Mouse (Mus musculus): Measurements from ENCODE around the gene Dnase1l3.
A peak's percentile ranks its signal among the peaks of the same experiment; 100 is the strongest.

Dnase1l3 gene

GRCm38 (mm10) chr14:7994271-7994767 is at the start of gene Dnase1l3:
Gene Dnase1l3, minus strand, starts transcription at chr14:7994573.
- DNase-seq (ENCODE audit: low spot score in 2 of 2), result peak in 1 of 2 experiments; percentile 20

DNA sequence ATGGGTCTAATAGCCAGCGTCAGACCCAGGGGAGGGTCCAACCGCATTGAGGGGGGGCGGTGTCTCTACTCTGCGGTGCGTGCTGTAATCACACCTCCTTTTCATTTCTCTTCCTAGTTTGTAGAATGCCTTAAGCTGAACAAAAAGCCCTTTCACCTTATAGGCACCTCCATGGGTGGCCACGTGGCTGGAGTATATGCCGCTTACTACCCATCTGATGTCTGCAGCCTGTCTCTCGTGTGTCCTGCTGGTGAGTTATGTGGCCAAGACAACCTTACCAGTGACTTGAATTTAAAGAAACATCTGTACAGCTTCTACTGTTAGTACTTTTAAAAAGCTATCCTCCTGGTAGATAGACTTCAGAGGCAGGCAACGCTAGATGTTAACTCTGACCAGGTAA is 48.2 kb upstream of the Dnase1l3 start:
- no peak for DNase-seq (ENCODE audit: low spot score in 2 of 2)

DNA sequence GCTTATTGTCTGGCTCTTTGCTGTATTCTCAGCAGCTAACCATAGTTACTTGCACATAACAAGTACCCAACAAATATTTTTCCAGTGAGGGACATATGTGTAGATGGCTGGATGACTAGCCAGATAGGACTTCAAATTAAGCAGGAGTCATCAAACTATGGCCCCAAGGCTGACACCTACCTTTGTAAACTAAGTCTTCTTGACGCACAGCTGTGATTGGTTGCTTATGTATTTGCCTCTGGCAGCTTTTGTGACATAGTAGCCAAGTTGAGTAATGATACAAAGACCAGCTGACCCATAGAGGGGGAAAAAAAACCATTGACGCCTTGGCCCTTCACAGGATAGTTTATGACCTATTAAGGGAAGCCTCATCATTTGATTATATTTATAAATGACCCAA is 47.7 kb upstream of the Dnase1l3 start:
- DNase-seq (ENCODE audit: low spot score in 2 of 2), result no peak

- DNase-seq (ENCODE audit: low spot score in 2 of 2), result no peak
Measured at GRCm38 (mm10) chr14:8040911-8041678, 46.7 kb upstream of the Dnase1l3 start.

- DNase-seq (ENCODE audit: low spot score in 2 of 2), result no peak
Measured at GRCm38 (mm10) chr14:8040179-8040578, 45.8 kb upstream of the Dnase1l3 start.

DNA sequence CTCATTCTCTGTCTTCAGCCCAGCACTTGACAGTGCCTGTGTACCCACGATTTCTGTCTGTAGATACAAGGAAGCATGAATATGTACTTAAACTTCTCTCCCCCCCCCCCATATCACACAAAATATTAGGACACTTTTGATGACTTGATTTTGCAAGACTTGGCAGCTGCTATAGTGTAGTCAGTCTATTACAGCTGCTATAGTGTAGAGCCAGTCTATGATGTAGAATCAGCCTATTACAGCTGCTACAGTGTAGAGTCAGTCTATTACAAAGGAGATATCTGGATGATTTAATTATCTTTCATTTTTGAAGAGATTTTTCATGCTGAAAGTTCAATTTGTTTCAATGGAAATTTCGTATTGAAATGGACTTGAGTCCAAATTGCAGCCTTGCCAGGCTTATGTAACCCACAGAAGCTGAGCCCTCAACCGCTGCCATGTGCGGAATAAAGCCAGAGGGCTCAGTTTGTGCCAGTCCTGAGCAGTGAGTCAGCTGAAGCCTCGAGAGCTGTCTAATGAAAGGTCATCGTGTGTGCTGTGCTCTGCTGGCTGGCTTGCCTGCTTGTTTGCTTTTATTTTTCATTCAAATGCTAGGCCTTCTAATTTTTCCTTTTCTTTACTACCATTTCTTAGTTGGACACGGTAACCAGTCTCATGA is 44.5 kb upstream of the Dnase1l3 start:
- no peak for DNase-seq (ENCODE audit: low spot score in 2 of 2)

GRCm38 (mm10) chr14:8038150-8038549 is 43.8 kb upstream of the Dnase1l3 start:
- no peak for DNase-seq (ENCODE audit: low spot score in 2 of 2)

- no peak for DNase-seq (ENCODE audit: low spot score in 2 of 2)
Measured at GRCm38 (mm10) chr14:8036406-8036805, 42.0 kb upstream of the Dnase1l3 start.

DNA sequence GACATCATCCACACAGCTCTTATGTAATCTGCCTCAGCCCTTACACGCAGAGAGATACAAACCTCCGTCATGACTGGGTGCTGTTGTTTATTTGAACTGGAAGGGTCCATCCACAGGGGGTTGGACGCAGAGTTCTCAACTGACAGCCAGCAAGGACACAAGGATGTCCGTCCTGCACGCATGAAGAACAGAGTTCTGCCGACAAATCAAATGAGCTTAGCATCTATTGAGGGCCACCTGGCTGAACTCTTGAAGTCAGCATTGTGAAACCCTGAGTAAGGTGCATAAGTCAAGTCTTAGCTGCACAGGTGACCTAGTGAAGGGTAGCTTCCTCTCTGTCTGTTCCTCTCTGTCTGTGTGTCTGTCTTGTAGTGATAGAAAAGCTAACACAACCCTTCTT is 41.6 kb upstream of the Dnase1l3 start:
- no peak for DNase-seq (ENCODE audit: low spot score in 2 of 2)

DNA sequence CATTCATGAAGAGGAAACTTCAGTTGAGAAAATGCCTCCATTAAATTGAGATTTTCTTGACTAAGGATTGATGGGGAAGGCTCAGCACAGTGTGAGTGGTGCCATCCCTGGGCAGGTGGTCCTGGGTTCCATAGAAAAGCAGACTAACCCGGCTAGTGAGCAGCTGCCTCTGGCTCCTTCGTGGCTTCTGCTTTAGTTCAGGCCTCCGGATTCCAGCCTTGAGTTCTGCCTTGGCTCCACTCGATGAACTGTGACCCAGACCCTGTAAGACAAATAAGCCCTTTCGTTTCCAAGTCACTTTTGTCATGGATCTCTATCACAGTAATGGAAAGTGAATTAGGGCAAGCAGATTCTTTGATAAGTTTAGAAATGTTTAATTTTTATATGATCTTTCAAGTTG is 40.2 kb upstream of the Dnase1l3 start:
- DNase-seq (ENCODE audit: low spot score in 2 of 2), result no peak

GRCm38 (mm10) chr14:8032087-8032944 is 37.9 kb upstream of the Dnase1l3 start:
- DNase-seq (ENCODE audit: low spot score in 2 of 2), result no peak

GRCm38 (mm10) chr14:8030535-8030934 is 36.2 kb upstream of the Dnase1l3 start:
- DNase-seq (ENCODE audit: low spot score in 2 of 2), result no peak

- no peak for DNase-seq (ENCODE audit: low spot score in 2 of 2)
Measured at GRCm38 (mm10) chr14:8029752-8030151, 35.4 kb upstream of the Dnase1l3 start.

DNA sequence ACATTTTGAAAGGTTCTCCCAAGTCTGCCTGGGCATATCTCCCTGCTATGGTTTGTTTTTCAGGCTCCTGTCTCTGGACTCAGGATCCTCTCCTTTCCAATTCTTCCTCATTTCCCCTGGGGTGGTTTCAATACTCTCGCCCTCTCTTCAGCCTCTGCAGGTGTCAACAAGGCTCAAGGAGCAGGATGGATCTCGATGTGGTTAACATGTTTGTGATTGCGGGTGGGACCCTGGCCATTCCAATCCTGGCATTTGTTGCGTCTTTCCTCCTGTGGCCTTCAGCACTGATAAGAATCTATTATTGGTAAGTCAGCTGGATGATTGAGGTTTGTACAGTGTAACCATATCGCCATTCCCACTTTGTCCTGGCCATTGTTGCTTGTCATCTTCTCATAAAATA is 33.7 kb upstream of the Dnase1l3 start:
- no peak for DNase-seq (ENCODE audit: low spot score in 2 of 2)

- DNase-seq (ENCODE audit: low spot score in 2 of 2), result no peak
Measured at GRCm38 (mm10) chr14:8026769-8027531, 32.6 kb upstream of the Dnase1l3 start.

DNA sequence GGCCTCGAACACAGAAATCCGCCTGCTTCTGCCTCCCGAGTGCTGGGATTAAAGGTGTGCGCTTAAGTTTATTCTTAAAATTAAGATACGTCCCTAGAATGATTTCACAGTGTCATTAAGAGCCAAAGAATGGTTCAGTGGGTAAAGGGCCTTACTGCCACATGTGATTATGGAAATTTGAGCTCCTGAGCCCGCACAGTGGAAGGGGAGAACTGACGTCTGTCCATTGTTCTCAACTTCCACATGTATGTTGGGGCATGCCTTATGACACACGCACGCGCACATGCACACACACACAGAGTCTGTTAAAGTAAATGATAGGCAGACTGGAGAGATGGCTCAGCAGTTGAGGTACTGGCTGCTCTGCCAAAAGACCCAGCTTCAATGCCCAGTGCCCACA is 30.6 kb upstream of the Dnase1l3 start:
- DNase-seq (ENCODE audit: low spot score in 2 of 2), result no peak

GRCm38 (mm10) chr14:8024469-8024868 is 30.1 kb upstream of the Dnase1l3 start:
- DNase-seq (ENCODE audit: low spot score in 2 of 2), result no peak

DNA sequence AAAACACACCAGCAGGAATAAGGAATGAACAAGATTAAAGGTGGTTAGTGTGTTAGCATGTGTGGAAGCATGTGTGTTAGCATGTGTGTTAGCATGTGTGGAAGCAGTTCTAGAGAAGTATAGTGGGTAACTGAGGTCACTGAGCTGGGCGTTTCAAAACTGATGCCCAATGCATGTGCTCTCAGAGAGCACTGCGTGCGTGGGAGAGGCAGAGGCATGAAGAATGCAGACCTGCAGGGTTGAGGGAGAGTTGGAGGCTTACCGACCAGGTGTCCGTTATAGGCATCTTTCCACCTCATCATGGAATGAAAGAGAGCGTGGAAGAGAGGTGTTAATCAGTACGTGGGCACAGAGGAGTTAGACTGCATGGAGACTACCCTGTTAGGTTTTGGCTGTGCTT is 26.2 kb upstream of the Dnase1l3 start:
- DNase-seq (ENCODE audit: low spot score in 2 of 2), result no peak

GRCm38 (mm10) chr14:8020011-8020410 is 25.6 kb upstream of the Dnase1l3 start:
- no peak for DNase-seq (ENCODE audit: low spot score in 2 of 2)

DNA sequence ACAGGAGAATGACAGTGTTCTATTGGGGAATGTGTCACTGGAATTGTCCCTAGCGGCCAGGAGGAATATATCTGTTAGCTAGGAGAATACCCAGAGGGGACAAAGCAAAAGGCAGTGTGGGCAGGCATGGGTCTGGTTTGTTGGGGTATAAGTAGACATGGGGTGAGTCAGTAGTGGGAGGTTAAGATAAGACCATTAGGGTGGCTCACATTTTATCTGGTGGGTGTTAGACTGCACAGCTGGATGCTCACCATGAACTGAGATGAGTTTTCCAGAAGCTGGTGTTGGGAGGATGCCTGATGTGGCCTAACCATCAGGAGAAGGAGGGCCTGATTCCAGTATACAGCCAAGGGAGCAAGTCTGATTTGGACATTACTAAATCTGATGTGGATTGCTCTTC is 22.6 kb upstream of the Dnase1l3 start:
- DNase-seq (ENCODE audit: low spot score in 2 of 2), result no peak

- no peak for DNase-seq (ENCODE audit: low spot score in 2 of 2)
Measured at GRCm38 (mm10) chr14:8016276-8016675, 21.9 kb upstream of the Dnase1l3 start.

- no peak for DNase-seq (ENCODE audit: low spot score in 2 of 2)
Measured at GRCm38 (mm10) chr14:8015756-8016155, 21.4 kb upstream of the Dnase1l3 start.

Data from thymus, postnatal 10 days (tissue).